Mouse (Mus musculus) layer of hippocampus, postnatal 25 days (tissue): Measurements from ENCODE around the gene Heatr5a. TPM values are rescaled to one million over a fixed set of nuclear protein-coding genes. Genes with fewer than 3 reads are reported as not detected.

Experiments used
- DNase-seq, 2 experiments: peaks; one replicate each; pipeline ENCODE4 v3.0.0; 2022; ENCODE audit warnings: mixed read lengths in 2 of 2, low spot score in 1 of 2; ENCODE audit errors: extremely low spot score in 1 of 2
- total RNA-seq, 2 experiments: library from RNA; stranded (reverse); gene quantifications; 2 replicates each; pipeline ENCODE4 v1.2.3; 2021

Heatr5a gene
- total RNA-seq: 1 to 10 TPM; 7.4 to 8.4 TPM

GRCm38 (mm10) chr12:51971070-51971664 lies at the start of gene Heatr5a:
Heatr5a (minus strand) TSS chr12:51971321.
- peak; percentile 77 to 82 for DNase-seq

GRCm38 (mm10) chr12:52014494-52015029 lies 43.4 kb upstream of the Heatr5a start:
- no peak for DNase-seq

- no peak for DNase-seq
Observed at GRCm38 (mm10) chr12:52014044-52014443, 42.9 kb upstream of the Heatr5a start.

- no peak for DNase-seq
Observed at GRCm38 (mm10) chr12:52013274-52013673, 42.2 kb upstream of the Heatr5a start.

- DNase-seq: no peak
Observed at GRCm38 (mm10) chr12:52012159-52012558, 41.0 kb upstream of the Heatr5a start.

GRCm38 (mm10) chr12:52010630-52010961 lies 39.5 kb upstream of the Heatr5a start:
- no peak for DNase-seq

GRCm38 (mm10) chr12:52009928-52010629 lies 39.0 kb upstream of the Heatr5a start:
- DNase-seq: no peak

GRCm38 (mm10) chr12:52006633-52006994 lies 35.5 kb upstream of the Heatr5a start:
- no peak for DNase-seq

- peak; percentile 93 to 97 for DNase-seq
Observed at GRCm38 (mm10) chr12:52005877-52006632, 34.9 kb upstream of the Heatr5a start, which contains the start of gene Dtd2. Dtd2 (minus strand) TSS chr12:52006501.

- no peak for DNase-seq
Observed at GRCm38 (mm10) chr12:52002746-52003145, 31.6 kb upstream of the Heatr5a start.

GRCm38 (mm10) chr12:52001544-52001943 lies 30.4 kb upstream of the Heatr5a start:
- DNase-seq: peak in 1 of 2 experiments; percentile 51

GRCm38 (mm10) chr12:51998366-51998932 lies 27.3 kb upstream of the Heatr5a start:
- no peak for DNase-seq

GRCm38 (mm10) chr12:51995738-51996536 lies 24.8 kb upstream of the Heatr5a start:
- no peak for DNase-seq

- DNase-seq: no peak
Observed at GRCm38 (mm10) chr12:51990629-51991028, 19.5 kb upstream of the Heatr5a start.

GRCm38 (mm10) chr12:51988536-51988935 lies 17.4 kb upstream of the Heatr5a start:
- no peak for DNase-seq

GRCm38 (mm10) chr12:51985826-51986225 lies 14.7 kb upstream of the Heatr5a start:
- no peak for DNase-seq

GRCm38 (mm10) chr12:51985163-51985748 lies 14.1 kb upstream of the Heatr5a start:
- no peak for DNase-seq

- DNase-seq: no peak
Observed at GRCm38 (mm10) chr12:51983625-51984024, 12.5 kb upstream of the Heatr5a start.

GRCm38 (mm10) chr12:51976531-51976930 lies 5.4 kb upstream of the Heatr5a start:
- DNase-seq: no peak

- no peak for DNase-seq
Observed at GRCm38 (mm10) chr12:51974381-51974780, 3.3 kb upstream of the Heatr5a start.
